Mouse (Mus musculus) liver, adult (tissue): ENCODE data around the gene Smarcc1.

Experiments
- GATA4 ChIP-seq: IDR thresholded peaks from 2 replicates; pipeline ENCODE4 v1.6.1; 2014; ENCODE audit warnings: mild to moderate bottlenecking, low read length; ENCODE audit not compliant: insufficient replicate concordance

Smarcc1 gene

GRCm38 (mm10) chr9:110284075-110284697, 166.7 kb downstream of the Smarcc1 start:
- no peak for TF ChIP-seq GATA4

DNA sequence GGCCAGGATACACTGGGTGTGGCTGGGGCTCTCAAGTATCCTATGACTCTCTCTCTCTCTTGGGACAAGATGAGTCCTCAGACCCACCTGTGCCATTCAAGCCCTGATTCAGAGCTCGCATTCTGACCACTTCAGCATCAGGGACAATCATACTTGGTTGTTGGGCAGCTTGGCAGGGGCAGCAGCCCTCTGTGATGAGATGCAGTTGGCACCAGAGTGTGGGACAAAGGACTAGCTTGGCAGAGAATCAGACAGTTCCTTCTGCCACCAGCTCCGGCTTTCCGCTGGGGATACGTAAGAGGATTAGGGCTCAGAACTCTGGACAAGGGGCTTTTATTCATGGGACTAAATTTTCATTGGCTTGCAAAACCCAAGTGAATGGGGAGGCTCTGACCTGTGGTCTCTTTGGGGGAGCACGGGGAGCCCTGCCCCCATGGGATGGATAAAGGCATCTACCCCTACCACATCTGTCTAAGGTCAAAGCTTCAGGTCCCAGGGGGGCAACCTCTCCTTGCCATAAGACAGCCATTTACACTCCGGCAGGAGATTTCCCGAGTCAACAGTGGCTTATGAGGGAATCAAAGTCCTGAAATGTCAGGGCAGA, 169.9 kb downstream of the Smarcc1 start:
- no peak for TF ChIP-seq GATA4
